Mouse (Mus musculus) limb, embryonic 15.5 days (tissue): Measurements from ENCODE around the gene Crybb2. TPM values are rescaled to one million over a fixed set of nuclear protein-coding genes. Genes with fewer than 3 reads are reported as not detected.

Experiments used
- ATAC-seq: fragments of 200-750 bp; cut with Nextera tagmentation; 2 replicates; pipeline ENCODE4 v1.8.0; 2017; ENCODE audit warnings: low read depth, moderate TSS enrichment; ENCODE audit not compliant: insufficient number of reproducible peaks, low FRiP score, low TSS enrichment
- H3K27ac ChIP-seq: fragments of 300-500 bp; sonication (generic); 2 replicates; pipeline ENCODE4 v1.5.1; 2015; ENCODE audit warnings: moderate library complexity, mild to moderate bottlenecking, inconsistent platforms
- H3K27me3 ChIP-seq: fragments of 300-500 bp; sonication (generic); 2 replicates; pipeline ENCODE4 v1.6.1; 2015; ENCODE audit warnings: inconsistent platforms
- H3K36me3 ChIP-seq: fragments of 300-500 bp; sonication (generic); 2 replicates; pipeline ENCODE4 v1.6.1; 2015; ENCODE audit warnings: inconsistent platforms
- H3K4me1 ChIP-seq: fragments of 300-500 bp; sonication (generic); 2 replicates; pipeline ENCODE4 v1.6.1; 2015; ENCODE audit warnings: inconsistent platforms
- H3K4me2 ChIP-seq: fragments of 300-500 bp; sonication (generic); 2 replicates; pipeline ENCODE4 v1.6.1; 2015; ENCODE audit warnings: mild to moderate bottlenecking, inconsistent platforms
- H3K4me3 ChIP-seq: fragments of 300-500 bp; sonication (generic); 2 replicates; pipeline ENCODE4 v1.5.1; 2015; ENCODE audit warnings: mild to moderate bottlenecking, inconsistent platforms
- H3K9ac ChIP-seq: fragments of 300-500 bp; sonication (generic); 2 replicates; pipeline ENCODE4 v1.6.1; 2015; ENCODE audit warnings: inconsistent platforms
- H3K9me3 ChIP-seq: fragments of 300-500 bp; sonication (generic); 2 replicates; pipeline ENCODE4 v1.6.1; 2016; ENCODE audit warnings: inconsistent platforms
- WGBS: fragments of 180-500 bp; shearing (Covaris S2); methylation state at CpG from one replicate; pipeline ENCODE4 v1.1.7; 2015; 5-methylcytosine and 5-hydroxymethylcytosine counted together
- polyA plus RNA-seq: library from polyadenylated mRNA; unstranded; fragments of >200 nt; fragmentation: Nextera tagmentation; extraction: Ambion mirVana; gene quantifications from 2 replicates; pipeline ENCODE4 v1.2.1, GENCODE M21; 2015

Crybb2 gene
- polyA plus RNA-seq, 1 experiment from 2014 or later: not detected

DNA sequence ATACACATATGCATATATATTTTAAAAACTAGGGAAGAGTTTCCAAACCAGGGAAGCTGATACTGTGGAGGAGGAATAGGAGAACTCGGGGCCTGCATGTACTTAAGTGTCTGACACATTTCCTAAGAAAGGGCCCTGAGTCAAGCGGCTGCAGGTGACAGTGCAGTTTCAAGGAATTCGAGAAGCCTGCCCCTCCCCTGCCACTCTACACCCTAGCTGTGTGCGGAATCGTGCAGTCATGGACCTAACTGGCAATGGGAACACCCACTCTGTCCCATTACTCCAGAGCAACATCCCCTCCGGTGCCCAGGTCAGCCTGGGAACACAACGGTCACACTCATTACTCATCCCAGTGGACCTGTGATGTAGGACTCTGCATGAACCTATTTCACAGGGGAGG, 36.7 kb upstream of the Crybb2 start:
- no peak for ATAC-seq
- H3K9me3 ChIP-seq: no peaks in the 10 kb centered on the region
- H3K4me3 ChIP-seq: no peak overlapping the region
- no peaks in the 10 kb centered on the region for H3K36me3 ChIP-seq
- no peak overlapping the region for H3K9ac ChIP-seq
- 43% methylated on average over 7 of the region's 7 CpGs for WGBS
- H3K4me2 ChIP-seq: no peak overlapping the region
- peak overlapping the region; percentile 34; the same call in 1 of the 2 replicates for H3K27ac ChIP-seq
- H3K27me3 ChIP-seq: no peaks in the 10 kb centered on the region
- peaks cover 27% of the 10 kb centered on the region for H3K4me1 ChIP-seq

DNA sequence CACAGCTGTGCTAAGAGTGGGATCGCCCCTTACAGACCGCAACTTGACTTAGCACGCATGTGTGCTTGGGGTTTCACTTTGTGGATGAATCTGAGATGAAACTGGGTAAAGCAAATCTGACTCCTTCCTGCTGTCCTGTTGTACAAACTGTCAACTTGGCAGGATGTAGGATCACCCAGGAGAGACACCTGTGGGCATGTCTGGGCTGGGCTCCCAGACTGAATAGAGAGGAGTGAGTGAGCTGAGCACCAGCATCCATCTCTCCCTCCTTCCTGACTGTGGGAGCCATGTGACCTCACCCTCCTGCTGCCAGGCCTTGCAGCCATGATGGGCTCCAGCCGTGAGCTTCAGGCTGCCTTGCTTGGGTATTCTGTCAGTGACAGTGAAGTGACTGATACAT, 35.6 kb upstream of the Crybb2 start:
- Histone ChIP-seq H3K9ac (no peak overlapping the region), H3K4me1 (peaks cover 23% of the 10 kb centered on the region), H3K4me3 (no peak overlapping the region), H3K4me2 (no peak overlapping the region), H3K27me3 (no peaks in the 10 kb centered on the region), H3K36me3 (no peaks in the 10 kb centered on the region; the same call in 1 of the 2 replicates), H3K27ac (peak overlapping the region; percentile 47), H3K9me3 (no peaks in the 10 kb centered on the region)
- 77% methylated on average over 4 of the region's 4 CpGs for WGBS
- ATAC-seq: no peak

DNA sequence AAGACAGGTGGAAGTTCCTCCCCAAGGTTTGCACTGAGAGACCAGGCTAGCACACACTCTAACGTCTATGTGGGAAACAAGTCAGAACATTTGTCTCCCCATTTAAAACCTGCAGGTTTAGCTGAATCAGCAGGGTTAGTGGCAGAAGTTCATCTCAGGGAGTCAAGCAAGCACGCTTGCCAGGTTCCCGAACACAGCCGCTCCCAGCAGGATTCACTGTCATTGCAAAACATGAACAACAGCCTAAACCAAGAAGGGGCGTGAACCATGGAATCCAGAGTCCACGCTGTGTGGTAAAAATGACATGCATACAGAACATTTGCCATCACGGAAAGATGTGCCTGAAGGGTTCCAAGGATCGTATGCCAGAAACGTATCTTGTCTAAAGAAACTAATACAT, 35.1 kb upstream of the Crybb2 start:
- Histone ChIP-seq H3K36me3 (no peaks in the 10 kb centered on the region; the same call in 1 of the 2 replicates), H3K4me1 (peaks cover 23% of the 10 kb centered on the region), H3K27ac (peak overlapping the region; percentile 47; the same call in 1 of the 2 replicates), H3K4me2 (no peak overlapping the region), H3K4me3 (no peak overlapping the region), H3K9me3 (no peaks in the 10 kb centered on the region), H3K9ac (no peak overlapping the region), H3K27me3 (no peaks in the 10 kb centered on the region)
- 60% methylated on average over 9 of the region's 9 CpGs for WGBS
- ATAC-seq: no peak

DNA sequence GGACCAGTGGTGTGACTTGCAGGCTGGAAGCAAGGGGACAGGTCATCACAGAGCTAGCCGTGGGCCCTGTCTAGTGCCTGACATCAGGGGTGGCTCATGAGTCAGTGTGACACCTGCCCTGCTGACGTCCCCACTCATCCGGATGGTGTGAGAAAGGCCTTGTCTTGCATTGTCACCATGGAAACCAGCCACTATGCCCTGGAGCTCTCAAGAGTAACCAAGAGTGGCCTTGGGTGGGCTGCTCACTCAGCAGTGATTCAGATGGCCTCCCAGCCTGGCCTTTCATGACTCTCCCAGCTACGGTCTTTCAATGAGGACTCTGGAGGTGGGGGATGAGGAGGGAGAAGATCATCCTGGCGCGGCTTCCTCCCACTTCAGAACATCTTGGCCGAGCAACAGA, 32.5 kb upstream of the Crybb2 start:
- Histone ChIP-seq H3K4me1 (peaks cover 12% of the 10 kb centered on the region), H3K36me3 (no peaks in the 10 kb centered on the region; the same call in 1 of the 2 replicates), H3K4me3 (no peak overlapping the region), H3K4me2 (no peak overlapping the region), H3K27me3 (no peaks in the 10 kb centered on the region), H3K9me3 (no peaks in the 10 kb centered on the region), H3K27ac (no peak overlapping the region), H3K9ac (no peak overlapping the region)
- no peak for ATAC-seq
- 68% methylated on average over 7 of the region's 7 CpGs for WGBS

DNA sequence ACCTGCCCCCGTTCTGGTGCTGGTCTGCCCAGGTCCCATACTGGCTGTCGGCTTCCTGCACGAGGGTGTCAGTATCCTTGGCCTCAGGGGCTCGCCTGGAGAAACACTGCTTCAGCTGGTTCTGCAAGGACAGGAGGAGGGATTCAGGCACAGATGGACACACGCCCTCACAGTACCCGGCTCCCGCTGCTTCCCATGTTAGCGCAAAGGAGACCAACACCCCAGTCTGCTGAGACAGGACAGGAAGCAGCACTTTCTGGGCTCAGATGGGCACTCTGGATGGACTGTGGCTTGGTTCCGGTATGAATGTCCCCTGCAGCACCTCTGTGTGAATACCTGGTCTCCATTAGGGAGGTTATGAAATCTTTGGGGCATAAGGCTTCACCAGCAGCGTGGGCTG, 31.5 kb upstream of the Crybb2 start:
- no peak overlapping the region for H3K27ac ChIP-seq
- no peak overlapping the region for H3K9ac ChIP-seq
- no peak overlapping the region for H3K4me2 ChIP-seq
- H3K36me3 ChIP-seq: peaks cover 5% of the 10 kb centered on the region
- no peak for ATAC-seq
- WGBS: 77% methylated on average over 10 of the region's 10 CpGs
- no peaks in the 10 kb centered on the region for H3K27me3 ChIP-seq
- H3K4me3 ChIP-seq: no peak overlapping the region
- peaks cover 4% of the 10 kb centered on the region; the same call in 1 of the 2 replicates for H3K4me1 ChIP-seq
- H3K9me3 ChIP-seq: no peaks in the 10 kb centered on the region

DNA sequence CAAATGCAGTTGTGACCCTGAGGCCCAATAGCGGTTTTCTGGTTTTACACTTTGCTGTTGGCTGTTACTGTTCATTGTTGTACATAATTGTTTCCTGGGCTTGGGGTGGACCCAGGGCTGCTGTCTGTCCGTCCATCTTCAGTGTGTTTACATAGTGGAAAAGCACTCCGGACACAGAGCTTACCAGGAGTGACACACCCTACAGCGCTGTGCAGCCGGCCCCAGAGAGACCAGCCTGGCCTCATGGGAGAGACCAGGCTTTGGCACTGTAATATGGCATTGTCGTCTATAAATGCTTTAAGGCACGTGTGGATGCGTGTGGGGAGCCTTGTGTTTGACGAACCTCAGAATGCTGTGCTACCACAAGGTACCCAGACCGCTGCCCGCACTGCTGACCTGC, 30.5 kb upstream of the Crybb2 start:
- peaks cover 4% of the 10 kb centered on the region; the same call in 1 of the 2 replicates for H3K4me1 ChIP-seq
- H3K4me3 ChIP-seq: no peak overlapping the region
- peaks cover 10% of the 10 kb centered on the region for H3K36me3 ChIP-seq
- no peaks in the 10 kb centered on the region for H3K27me3 ChIP-seq
- no peaks in the 10 kb centered on the region for H3K9me3 ChIP-seq
- H3K4me2 ChIP-seq: no peak overlapping the region
- H3K9ac ChIP-seq: no peak overlapping the region
- H3K27ac ChIP-seq: no peak overlapping the region
- 81% methylated on average over 11 of the region's 11 CpGs for WGBS
- no peak for ATAC-seq

DNA sequence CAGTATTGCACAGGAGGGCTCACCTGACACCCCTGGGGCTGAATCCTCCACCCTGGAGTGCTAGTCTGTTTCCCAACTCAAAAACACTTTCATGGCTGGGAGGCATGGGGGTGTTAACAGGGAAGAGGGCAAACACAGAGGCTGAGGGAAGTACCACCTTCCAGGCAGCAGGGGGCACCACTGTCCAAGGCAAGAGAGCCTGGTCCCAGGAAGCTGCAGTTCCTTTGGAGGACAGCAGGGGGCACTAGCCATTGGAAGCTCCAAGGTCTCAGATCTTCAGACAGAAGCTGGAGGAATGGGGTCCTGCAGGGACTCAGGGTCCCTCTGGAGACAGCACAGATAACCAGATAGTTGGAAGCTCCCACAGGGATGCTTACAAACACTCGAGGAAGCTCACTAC, 29.6 kb upstream of the Crybb2 start:
- H3K9ac ChIP-seq: no peak overlapping the region
- 23% methylated on average over 1 of the region's 1 CpGs for WGBS
- ATAC-seq: 0 out of 2 replicates have a peak, but pooled peaks have one; percentile 22
- no peak overlapping the region for H3K27ac ChIP-seq
- no peak overlapping the region for H3K4me2 ChIP-seq
- H3K4me3 ChIP-seq: no peak overlapping the region
- 0 out of 2 replicates have a peak, but pooled peaks cover 4% of the 10 kb centered on the region for H3K4me1 ChIP-seq
- H3K27me3 ChIP-seq: no peaks in the 10 kb centered on the region
- peaks cover 16% of the 10 kb centered on the region for H3K36me3 ChIP-seq
- no peaks in the 10 kb centered on the region for H3K9me3 ChIP-seq

DNA sequence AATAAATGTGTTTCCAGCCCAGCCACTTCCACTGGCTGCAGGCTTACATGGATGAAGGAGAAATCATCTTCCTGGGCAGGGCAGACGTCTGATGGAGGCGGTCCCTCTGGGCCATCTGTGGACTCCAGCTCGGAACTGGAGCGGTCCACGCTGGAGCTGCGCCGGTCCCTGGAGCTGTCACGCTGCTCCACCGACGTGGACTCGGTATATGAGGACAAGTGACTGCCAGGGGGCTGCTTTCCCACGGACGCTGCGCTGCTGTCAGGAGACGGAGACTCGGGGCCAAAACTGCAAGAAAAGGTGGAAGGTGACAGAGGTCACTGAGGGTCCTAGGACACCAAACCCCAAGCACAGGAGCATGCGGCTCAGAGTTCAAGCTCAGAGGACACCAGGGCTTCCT, 27.6 kb upstream of the Crybb2 start:
- H3K9me3 ChIP-seq: no peaks in the 10 kb centered on the region
- H3K4me1 ChIP-seq: no peaks in the 10 kb centered on the region
- H3K4me2 ChIP-seq: no peak overlapping the region
- H3K36me3 ChIP-seq: peaks cover 21% of the 10 kb centered on the region
- H3K27me3 ChIP-seq: no peaks in the 10 kb centered on the region
- ATAC-seq: no peak
- no peak overlapping the region for H3K27ac ChIP-seq
- 89% methylated on average over 17 of the region's 17 CpGs for WGBS
- no peak overlapping the region for H3K4me3 ChIP-seq
- H3K9ac ChIP-seq: no peak overlapping the region

DNA sequence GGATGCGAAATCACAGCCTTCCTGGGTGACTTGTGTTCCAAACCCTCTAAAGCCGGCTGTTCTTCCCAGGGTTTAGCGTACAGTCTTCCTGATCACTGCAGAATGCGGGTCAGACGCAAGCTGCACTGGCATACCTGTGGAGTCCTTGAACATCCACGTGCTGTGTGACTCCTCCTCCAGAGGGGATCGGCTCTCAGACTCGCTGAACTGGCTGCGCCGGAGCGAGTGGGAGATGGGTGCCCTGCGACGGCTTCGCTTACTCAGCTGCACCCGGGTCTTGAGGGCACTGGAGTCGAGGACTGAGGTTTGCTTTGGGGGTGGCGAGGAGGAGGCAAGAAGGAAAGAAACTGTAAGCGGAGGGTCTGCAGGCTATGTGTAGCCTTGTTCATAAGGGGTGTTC, 25.5 kb upstream of the Crybb2 start:
- H3K4me1 ChIP-seq: peaks cover 3% of the 10 kb centered on the region; the same call in 1 of the 2 replicates
- 91% methylated on average over 18 of the region's 18 CpGs for WGBS
- no peak overlapping the region for H3K4me2 ChIP-seq
- H3K27ac ChIP-seq: no peak overlapping the region
- ATAC-seq: no peak
- H3K36me3 ChIP-seq: peaks cover 41% of the 10 kb centered on the region
- H3K4me3 ChIP-seq: no peak overlapping the region
- no peaks in the 10 kb centered on the region for H3K27me3 ChIP-seq
- no peaks in the 10 kb centered on the region for H3K9me3 ChIP-seq
- H3K9ac ChIP-seq: no peak overlapping the region

DNA sequence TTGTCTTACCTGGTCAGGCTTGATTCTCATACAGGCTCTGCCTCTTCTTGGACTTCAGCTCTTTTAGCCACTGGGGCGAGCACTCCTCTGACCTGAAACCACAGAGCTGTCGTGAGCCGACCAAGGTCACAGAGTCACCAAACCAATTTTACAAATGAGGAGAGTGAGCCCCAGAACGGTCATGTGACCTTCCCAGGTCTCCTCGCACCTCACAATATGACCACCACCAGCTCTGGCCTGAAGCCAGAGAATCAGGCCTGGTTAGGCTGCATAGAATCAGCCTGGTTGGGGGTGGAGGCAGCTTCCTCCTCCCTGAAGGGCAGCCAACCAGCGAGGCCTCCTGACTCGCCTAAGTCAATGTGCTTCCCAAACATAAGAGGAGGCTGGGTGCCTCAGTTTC, 22.5 kb upstream of the Crybb2 start:
- H3K27me3 ChIP-seq: no peaks in the 10 kb centered on the region
- peaks cover 49% of the 10 kb centered on the region for H3K36me3 ChIP-seq
- H3K27ac ChIP-seq: no peak overlapping the region
- 63% methylated on average over 7 of the region's 7 CpGs for WGBS
- H3K4me1 ChIP-seq: peaks cover 3% of the 10 kb centered on the region; the same call in 1 of the 2 replicates
- H3K4me3 ChIP-seq: no peak overlapping the region
- no peaks in the 10 kb centered on the region for H3K9me3 ChIP-seq
- ATAC-seq: no peak
- H3K4me2 ChIP-seq: no peak overlapping the region
- H3K9ac ChIP-seq: no peak overlapping the region

DNA sequence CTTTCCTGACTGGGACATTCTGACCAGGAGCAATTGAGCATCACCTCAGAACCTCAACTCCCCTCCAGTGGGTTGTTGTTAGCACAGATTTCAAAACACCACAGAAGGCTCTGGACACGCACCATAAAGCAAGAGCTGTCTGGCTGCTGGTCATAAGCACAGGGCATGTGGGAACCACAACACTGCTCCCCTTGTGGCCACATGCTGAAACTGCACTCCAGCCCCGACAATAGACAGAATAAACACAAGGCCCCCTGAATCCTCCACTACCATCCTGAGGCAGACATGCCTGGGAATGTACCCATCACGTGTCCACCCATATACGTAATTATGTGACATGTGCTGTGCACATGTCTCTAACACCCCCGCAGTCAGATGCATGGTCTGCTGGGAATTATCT, 21.2 kb upstream of the Crybb2 start:
- 53% methylated on average over 5 of the region's 5 CpGs for WGBS
- Histone ChIP-seq H3K9me3 (no peaks in the 10 kb centered on the region), H3K4me1 (peaks cover 3% of the 10 kb centered on the region; the same call in 1 of the 2 replicates), H3K27me3 (no peaks in the 10 kb centered on the region), H3K36me3 (peaks cover 41% of the 10 kb centered on the region), H3K27ac (no peak overlapping the region), H3K4me3 (no peak overlapping the region), H3K9ac (no peak overlapping the region), H3K4me2 (no peak overlapping the region)
- no peak for ATAC-seq

DNA sequence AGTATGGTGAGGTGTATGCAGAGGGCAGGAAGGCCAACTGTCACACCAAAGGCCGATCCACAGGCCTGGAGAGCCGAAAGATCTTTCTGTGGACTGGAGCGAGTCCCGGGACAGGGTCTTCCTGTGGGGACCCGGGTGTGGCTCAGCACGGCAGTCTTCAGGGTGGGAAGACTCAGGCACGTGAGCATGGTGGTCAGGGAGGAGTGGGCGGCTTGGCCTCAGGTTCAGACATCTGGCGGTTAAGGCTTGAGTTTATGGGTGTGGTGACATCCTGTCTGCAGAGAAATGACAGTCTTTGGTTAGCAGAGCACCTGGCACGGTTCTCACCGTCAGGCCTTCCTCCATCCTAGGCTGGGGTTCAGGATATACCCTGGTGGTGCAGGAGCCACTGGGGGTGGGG, 20.8 kb upstream of the Crybb2 start:
- Histone ChIP-seq H3K27me3 (no peaks in the 10 kb centered on the region), H3K9me3 (no peaks in the 10 kb centered on the region), H3K4me1 (peaks cover 3% of the 10 kb centered on the region; the same call in 1 of the 2 replicates), H3K9ac (no peak overlapping the region), H3K4me2 (no peak overlapping the region), H3K27ac (no peak overlapping the region), H3K4me3 (no peak overlapping the region), H3K36me3 (peaks cover 40% of the 10 kb centered on the region)
- no peak for ATAC-seq
- 84% methylated on average over 11 of the region's 11 CpGs for WGBS
